Mouse (Mus musculus): ENCODE measurements around the gene Dhx35.
A peak's percentile ranks its signal among the peaks of the same experiment; 100 is the strongest.

Gene Dhx35

GRCm38 (mm10) chr2:158803575-158803974 lies 9.0 kb downstream of the Dhx35 start:
- DNase-seq (ENCODE audit: low spot score in 2 of 2), result no peak

- no peak for DNase-seq (ENCODE audit: low spot score in 2 of 2)
Measured at GRCm38 (mm10) chr2:158815686-158816085, 21.1 kb downstream of the Dhx35 start.

- DNase-seq (ENCODE audit: low spot score in 2 of 2), result no peak
Measured at GRCm38 (mm10) chr2:158816239-158816638, 21.6 kb downstream of the Dhx35 start.

- DNase-seq (ENCODE audit: low spot score in 2 of 2), result no peak
Measured at GRCm38 (mm10) chr2:158817708-158818107, 23.1 kb downstream of the Dhx35 start.

DNA sequence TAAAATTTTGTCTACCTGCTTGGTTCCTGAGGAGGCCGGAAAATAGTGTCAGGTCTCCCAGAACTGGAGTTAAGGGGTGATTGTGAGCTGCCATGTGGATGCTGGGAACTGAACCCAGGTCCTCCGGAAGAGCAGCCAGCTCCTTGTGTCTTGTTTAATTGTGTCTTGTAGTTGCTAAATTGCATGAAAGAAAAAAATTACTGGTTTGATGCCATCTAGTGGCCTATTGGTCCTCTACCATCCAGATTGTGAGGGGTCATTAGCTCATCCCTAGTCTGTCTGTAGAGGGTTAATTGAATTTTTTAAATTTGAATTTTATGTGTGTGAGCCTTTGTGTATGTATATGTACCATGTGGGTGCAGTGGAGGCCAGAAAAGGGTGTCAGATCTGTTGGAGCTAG lies 33.5 kb downstream of the Dhx35 start:
- DNase-seq (ENCODE audit: low spot score in 2 of 2), result no peak

DNA sequence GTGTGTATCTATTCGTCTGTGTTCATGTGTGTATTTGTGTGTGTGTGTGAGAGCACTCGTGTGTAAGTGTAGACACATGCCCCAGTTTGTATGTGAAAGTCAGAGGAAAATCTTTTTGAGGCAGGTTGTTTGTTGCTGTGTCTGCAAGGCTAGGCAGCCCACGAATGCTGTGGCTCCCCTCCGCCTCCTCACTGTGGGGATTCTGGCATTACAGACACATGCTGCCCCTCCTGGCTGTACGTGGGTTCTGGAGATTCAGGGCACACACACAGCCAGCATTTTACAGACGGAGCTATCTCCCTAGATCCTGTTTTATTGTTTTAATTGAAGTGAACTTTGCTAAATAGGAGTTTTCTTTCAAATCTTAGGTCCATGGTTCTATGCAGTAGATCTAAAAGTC lies 35.1 kb downstream of the Dhx35 start:
- DNase-seq (ENCODE audit: low spot score in 2 of 2), result no peak

- no peak for DNase-seq (ENCODE audit: low spot score in 2 of 2)
Measured at GRCm38 (mm10) chr2:158833221-158833620, 38.6 kb downstream of the Dhx35 start.

GRCm38 (mm10) chr2:158833645-158834044 lies 39.0 kb downstream of the Dhx35 start:
- no peak for DNase-seq (ENCODE audit: low spot score in 2 of 2)

- no peak for DNase-seq (ENCODE audit: low spot score in 2 of 2)
Measured at GRCm38 (mm10) chr2:158843287-158843686, 48.7 kb downstream of the Dhx35 start.

GRCm38 (mm10) chr2:158845031-158845430 lies 50.4 kb downstream of the Dhx35 start:
- no peak for DNase-seq (ENCODE audit: low spot score in 2 of 2)

- no peak for DNase-seq (ENCODE audit: low spot score in 2 of 2)
Measured at GRCm38 (mm10) chr2:158846208-158846607, 51.6 kb downstream of the Dhx35 start.

GRCm38 (mm10) chr2:158847991-158848390 lies 53.4 kb downstream of the Dhx35 start:
- DNase-seq (ENCODE audit: low spot score in 2 of 2), result no peak

- no peak for DNase-seq (ENCODE audit: low spot score in 2 of 2)
Measured at GRCm38 (mm10) chr2:158849416-158849815, 54.8 kb downstream of the Dhx35 start.

- DNase-seq (ENCODE audit: low spot score in 2 of 2), result peak; percentile 27 to 76
Measured at GRCm38 (mm10) chr2:158852579-158852978, 58.0 kb downstream of the Dhx35 start.

GRCm38 (mm10) chr2:158856896-158857499 lies 62.4 kb downstream of the Dhx35 start:
- no peak for DNase-seq (ENCODE audit: low spot score in 2 of 2)

DNA sequence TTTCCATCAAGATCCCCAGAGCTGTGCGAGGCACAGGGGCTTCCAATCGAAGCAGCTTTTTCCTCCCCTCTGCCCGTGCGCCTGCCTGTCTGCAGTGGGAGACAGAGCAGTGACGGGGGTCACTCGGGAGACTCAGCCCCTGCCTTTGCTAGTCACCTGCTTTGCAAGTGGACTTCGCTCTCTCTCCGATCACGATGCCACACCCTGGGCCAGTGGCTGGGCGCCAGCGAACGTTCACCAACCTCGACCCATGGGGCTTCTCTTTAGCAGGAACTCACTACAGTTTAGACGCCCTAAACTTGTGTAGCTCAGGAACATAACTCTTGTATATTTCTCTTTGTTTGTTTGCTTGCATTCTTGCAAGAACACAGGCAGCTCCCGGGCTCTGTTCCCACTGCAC lies 63.0 kb downstream of the Dhx35 start:
- DNase-seq (ENCODE audit: low spot score in 2 of 2), result no peak

GRCm38 (mm10) chr2:158861115-158861514 lies 66.5 kb downstream of the Dhx35 start:
- DNase-seq (ENCODE audit: low spot score in 2 of 2), result no peak

GRCm38 (mm10) chr2:158863341-158864125 lies 68.9 kb downstream of the Dhx35 start:
- DNase-seq (ENCODE audit: low spot score in 2 of 2), result peak; percentile 35 to 73

- no peak for DNase-seq (ENCODE audit: low spot score in 2 of 2)
Measured at GRCm38 (mm10) chr2:158864126-158864458, 69.5 kb downstream of the Dhx35 start.

DNA sequence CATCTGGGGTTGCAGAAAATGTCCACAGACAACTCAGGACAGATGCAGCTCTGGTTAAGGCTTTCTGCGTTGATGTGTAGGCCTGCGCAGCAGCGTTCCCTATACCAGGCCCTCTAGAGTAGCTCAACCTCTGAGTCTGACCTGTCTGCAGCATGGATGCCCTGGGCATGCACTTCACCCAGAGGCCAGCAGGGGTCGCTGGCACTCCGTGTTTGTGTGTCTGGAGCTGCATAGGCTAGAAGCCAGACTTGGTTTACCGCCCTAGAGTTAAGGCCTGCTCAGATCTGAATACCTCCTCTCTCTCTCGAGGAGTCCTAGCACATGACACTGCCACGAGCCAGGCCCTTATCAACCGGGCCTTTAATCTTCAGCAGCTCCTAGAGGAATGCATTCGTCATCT lies 70.8 kb downstream of the Dhx35 start:
- peak; percentile 68 to 81 for DNase-seq (ENCODE audit: low spot score in 2 of 2)

- peak in 1 of 2 experiments; percentile 38 for DNase-seq (ENCODE audit: low spot score in 2 of 2)
Measured at GRCm38 (mm10) chr2:158886571-158886970, 92.0 kb downstream of the Dhx35 start.

GRCm38 (mm10) chr2:158888531-158888930 lies 93.9 kb downstream of the Dhx35 start:
- no peak for DNase-seq (ENCODE audit: low spot score in 2 of 2)

DNA sequence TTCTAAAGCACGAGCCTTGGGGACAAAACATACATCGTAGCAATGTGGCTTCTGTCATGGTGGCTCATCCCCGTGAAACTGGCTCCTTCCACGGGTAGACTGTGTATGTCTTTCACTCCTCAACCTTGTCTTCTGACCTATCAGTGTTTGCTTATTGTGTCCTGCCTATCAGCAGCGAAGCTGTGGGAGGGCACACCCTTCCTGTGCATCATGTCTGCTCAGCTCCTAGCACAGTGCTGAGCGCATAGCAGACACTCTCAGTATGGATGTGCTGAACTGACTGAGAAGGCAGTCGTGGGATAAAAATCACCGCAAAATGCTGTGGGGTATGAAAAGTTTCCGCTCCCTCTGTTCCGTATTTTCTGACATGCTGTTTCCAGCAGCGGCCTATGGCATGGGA lies 94.6 kb downstream of the Dhx35 start:
- no peak for DNase-seq (ENCODE audit: low spot score in 2 of 2)

DNA sequence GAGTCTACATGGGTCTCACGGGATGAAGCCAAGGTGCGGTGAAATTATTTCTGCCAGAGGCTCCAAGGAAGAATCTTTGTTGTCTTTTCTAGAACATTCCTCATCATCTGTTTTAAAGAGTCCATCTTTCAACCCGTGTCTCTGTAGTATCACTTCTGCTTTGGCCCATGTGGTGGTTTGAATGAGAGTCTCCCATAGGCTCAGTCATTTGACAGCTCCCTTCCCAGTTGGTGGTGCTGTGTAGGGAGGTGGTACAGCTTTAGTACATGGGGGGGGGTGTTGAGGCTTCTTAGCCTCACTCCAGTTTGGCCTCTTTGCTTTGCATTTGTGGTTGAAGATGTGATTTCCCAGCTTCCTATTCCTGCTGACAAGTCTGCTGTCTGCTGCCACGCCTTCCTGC lies 96.7 kb downstream of the Dhx35 start:
- no peak for DNase-seq (ENCODE audit: low spot score in 2 of 2)
